Mouse (Mus musculus) testis, adult 2 months (tissue): ENCODE measurements at regions not wholly inside any gene's neighbourhood (a gene's known extent, or its start where the extent isn't known, plus 50 kb on each side); places are given as distances from the start of the nearest gene placed in this dataset.
A peak's percentile ranks its signal among the peaks of the same experiment; 100 is the strongest.

Experiments
- H3K27ac ChIP-seq: fragments of 200-500 bp; 2 replicates; pipeline ENCODE4 v1.5.1; 2012; ENCODE audit warnings: low read depth, low read length; ENCODE audit not compliant: control insufficient read depth, insufficient read depth
- H3K27me3 ChIP-seq: fragments of 200-500 bp; 2 replicates; pipeline ENCODE4 v1.6.1; 2012; ENCODE audit warnings: mild to moderate bottlenecking, low read length, moderate library complexity; ENCODE audit not compliant: control insufficient read depth, insufficient read depth
- H3K36me3 ChIP-seq: fragments of 200-500 bp; 2 replicates; pipeline ENCODE4 v1.6.1; 2012; ENCODE audit warnings: mild to moderate bottlenecking, low read length; ENCODE audit not compliant: control insufficient read depth, insufficient read depth
- H3K4me1 ChIP-seq: fragments of 200-500 bp; 2 replicates; pipeline ENCODE4 v1.6.1; 2012; ENCODE audit warnings: low read length; ENCODE audit not compliant: control insufficient read depth, insufficient read depth
- H3K4me3 ChIP-seq: fragments of 200-500 bp; 2 replicates; pipeline ENCODE4 v1.5.1; 2012; ENCODE audit warnings: low read depth, mild to moderate bottlenecking, low read length, moderate library complexity, mixed read lengths; ENCODE audit not compliant: control insufficient read depth
- CTCF ChIP-seq: fragments of 200-500 bp; IDR thresholded peaks from 2 replicates; pipeline ENCODE4 v1.5.1; 2012; ENCODE audit warnings: low read depth, mild to moderate bottlenecking, inconsistent platforms, low read length, moderate library complexity; ENCODE audit not compliant: control insufficient read depth, insufficient read depth, insufficient replicate concordance
- POLR2A ChIP-seq: fragments of 200-500 bp; IDR thresholded peaks from 2 replicates; pipeline ENCODE4 v1.6.1; 2012; ENCODE audit warnings: low read depth, mild to moderate bottlenecking, inconsistent platforms, low read length, moderate library complexity; ENCODE audit not compliant: control insufficient read depth

DNA sequence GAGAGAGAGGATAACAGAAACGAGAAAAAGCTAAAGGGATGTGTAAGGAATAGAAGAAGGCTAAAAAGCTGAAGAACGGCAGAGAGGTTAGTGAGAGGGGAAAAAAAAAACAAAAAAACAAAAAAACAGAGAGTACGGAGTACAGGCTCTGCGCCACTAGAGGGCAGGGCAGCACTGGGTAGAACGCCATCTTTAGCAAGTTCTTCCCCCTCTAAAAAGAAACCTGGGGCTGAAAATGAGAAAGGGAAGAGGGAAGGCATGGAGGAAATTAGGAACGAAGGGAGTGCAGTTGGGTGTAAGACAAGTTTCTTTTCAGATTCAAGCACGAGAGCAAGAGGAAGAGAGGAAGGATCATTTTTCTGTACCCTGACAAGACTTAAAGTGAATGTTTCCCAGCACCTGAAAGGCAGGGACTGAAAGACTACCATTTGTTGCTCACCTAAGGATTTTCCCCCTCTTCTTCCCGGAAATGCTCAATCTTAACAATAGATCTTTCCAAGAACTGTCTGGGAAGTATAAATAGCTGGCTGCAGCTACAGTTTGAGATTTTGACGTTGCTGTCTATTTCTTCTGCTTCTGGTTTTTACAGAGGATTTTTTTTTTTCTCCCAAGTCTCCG lies 195.6 kb downstream of the Fam198b start:
- H3K27me3 ChIP-seq: no peaks in the 10 kb centered on the region
- no peak overlapping the region for H3K27ac ChIP-seq
- peak; percentile 68; the same call in 1 of the 2 replicates for TF ChIP-seq CTCF
- no peak for TF ChIP-seq POLR2A
- peak overlapping the region; percentile 60; the same call in 1 of the 2 replicates for H3K4me3 ChIP-seq
- H3K4me1 ChIP-seq: no peaks in the 10 kb centered on the region
- H3K36me3 ChIP-seq: no peaks in the 10 kb centered on the region

GRCm38 (mm10) chr3:80081210-80081609 lies 196.9 kb downstream of the Fam198b start:
- Histone ChIP-seq H3K36me3 (no peaks in the 10 kb centered on the region), H3K27me3 (no peaks in the 10 kb centered on the region), H3K4me3 (no peak overlapping the region), H3K27ac (no peak overlapping the region), H3K4me1 (no peaks in the 10 kb centered on the region)
- TF ChIP-seq POLR2A: no peak
- no peak for TF ChIP-seq CTCF

DNA sequence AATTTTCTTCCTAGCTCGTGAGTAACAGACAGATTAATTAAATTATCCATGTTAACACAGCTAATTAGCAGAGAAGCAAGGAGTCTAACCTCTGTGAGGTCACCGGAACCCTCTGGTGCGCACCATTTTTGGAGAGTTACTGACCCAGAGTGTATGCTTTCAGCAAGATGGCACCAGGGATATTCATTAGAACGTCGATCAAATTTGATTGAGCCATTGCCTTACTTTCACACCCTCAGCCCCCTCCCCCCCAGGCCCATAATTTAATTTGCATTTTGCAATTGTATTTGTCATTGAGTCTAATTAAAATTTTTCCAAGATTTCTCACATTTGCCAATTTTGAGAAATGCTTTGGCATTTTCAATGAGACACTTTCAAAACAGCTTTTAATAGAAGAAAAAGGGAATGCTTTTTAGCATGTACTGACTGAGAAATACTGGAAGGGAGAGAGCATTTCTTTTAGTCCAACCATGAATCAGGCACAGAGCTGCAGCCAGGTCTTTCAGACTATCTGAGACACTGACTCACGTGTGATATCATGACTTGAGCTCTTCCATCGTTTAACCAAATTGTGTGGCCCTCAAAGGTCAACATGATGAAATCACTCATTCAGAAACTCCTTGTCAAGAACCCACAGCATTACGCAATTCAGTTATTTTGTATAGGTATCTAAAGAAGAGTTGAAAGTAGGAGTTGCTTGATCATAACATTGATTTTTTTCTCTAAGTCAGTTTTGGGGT lies 198.6 kb downstream of the Fam198b start:
- H3K4me1 ChIP-seq: no peaks in the 10 kb centered on the region
- TF ChIP-seq CTCF: no peak
- H3K27me3 ChIP-seq: no peaks in the 10 kb centered on the region

GRCm38 (mm10) chr3:80084168-80084567 lies 199.8 kb downstream of the Fam198b start:
- no peak overlapping the region for H3K4me3 ChIP-seq
- H3K4me1 ChIP-seq: no peaks in the 10 kb centered on the region
- no peaks in the 10 kb centered on the region for H3K36me3 ChIP-seq
- H3K27me3 ChIP-seq: no peaks in the 10 kb centered on the region
- TF ChIP-seq POLR2A (no peak), CTCF (no peak)
- H3K27ac ChIP-seq: no peak overlapping the region

More for the DNA sequence above, 198.6 kb downstream of the Fam198b start:
- no peaks in the 10 kb centered on the region for H3K36me3 ChIP-seq
- H3K27ac ChIP-seq: no peak overlapping the region
- H3K4me3 ChIP-seq: no peak overlapping the region

DNA sequence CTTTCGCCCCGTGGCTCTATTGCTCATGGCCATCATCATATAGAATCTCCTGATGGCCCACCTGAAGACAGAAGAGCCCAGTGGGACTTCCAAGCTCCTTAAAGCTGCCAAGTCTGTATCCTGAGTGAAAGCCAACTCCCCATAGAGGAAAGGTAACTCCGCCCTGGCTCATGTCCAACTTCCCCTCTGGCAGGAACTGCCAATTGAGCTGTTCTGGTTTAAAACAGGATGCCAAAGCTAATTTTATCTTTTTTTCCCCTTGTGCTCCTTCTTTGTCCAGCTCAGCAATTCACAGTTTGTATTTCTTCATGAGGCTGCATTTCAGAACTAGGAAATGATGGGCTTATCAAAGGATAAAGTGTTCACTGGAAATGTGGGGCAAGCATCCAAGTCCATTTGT lies 215.3 kb downstream of the Fam198b start:
- TF ChIP-seq CTCF (no peak), POLR2A (no peak)
- Histone ChIP-seq H3K27me3 (no peaks in the 10 kb centered on the region), H3K36me3 (no peaks in the 10 kb centered on the region), H3K4me3 (no peak overlapping the region), H3K27ac (no peak overlapping the region), H3K4me1 (peaks cover 3% of the 10 kb centered on the region; the same call in 1 of the 2 replicates)

DNA sequence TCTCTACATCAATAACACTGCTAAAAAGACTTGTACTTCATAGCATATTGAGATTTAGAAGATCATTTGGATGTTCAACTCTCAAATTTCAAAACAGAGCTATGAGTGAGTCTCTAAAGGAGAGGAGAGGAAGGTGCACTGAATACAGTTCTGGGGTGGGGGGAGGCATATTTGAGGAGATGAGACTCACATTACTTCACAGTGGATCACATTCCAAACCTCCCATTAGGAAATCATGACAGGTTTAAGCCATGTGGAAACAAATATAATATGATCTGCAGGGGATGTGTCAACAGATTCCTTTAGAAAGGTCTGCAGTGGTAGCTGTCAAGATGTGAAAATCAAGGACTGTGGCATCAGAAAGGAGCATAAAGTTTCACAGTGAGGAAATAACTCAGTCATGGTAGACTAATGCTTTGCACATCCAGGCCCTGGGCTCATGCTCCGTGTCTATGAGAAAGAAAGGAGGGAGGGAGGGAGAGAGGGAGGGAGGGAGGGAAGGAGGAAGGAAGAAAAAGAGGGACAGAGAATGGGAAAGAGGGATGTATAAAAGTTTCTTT lies 235.9 kb downstream of the Fam198b start:
- Histone ChIP-seq H3K27me3 (no peaks in the 10 kb centered on the region), H3K4me3 (no peak overlapping the region)

GRCm38 (mm10) chr3:80123666-80124065 lies 239.3 kb downstream of the Fam198b start:
- TF ChIP-seq POLR2A: no peak
- no peak for TF ChIP-seq CTCF
- H3K36me3 ChIP-seq: no peaks in the 10 kb centered on the region

More for the DNA sequence above, 235.9 kb downstream of the Fam198b start:
- no peak overlapping the region for H3K27ac ChIP-seq
- H3K36me3 ChIP-seq: no peaks in the 10 kb centered on the region
- TF ChIP-seq CTCF: no peak
- TF ChIP-seq POLR2A: no peak
- H3K4me1 ChIP-seq: no peaks in the 10 kb centered on the region

More at GRCm38 (mm10) chr3:80123666-80124065, 239.3 kb downstream of the Fam198b start:
- Histone ChIP-seq H3K4me3 (no peak overlapping the region), H3K27me3 (no peaks in the 10 kb centered on the region), H3K4me1 (no peaks in the 10 kb centered on the region), H3K27ac (no peak overlapping the region)
